Mouse (Mus musculus): ENCODE data around the gene Gm6096.

Gm6096 gene

DNA sequence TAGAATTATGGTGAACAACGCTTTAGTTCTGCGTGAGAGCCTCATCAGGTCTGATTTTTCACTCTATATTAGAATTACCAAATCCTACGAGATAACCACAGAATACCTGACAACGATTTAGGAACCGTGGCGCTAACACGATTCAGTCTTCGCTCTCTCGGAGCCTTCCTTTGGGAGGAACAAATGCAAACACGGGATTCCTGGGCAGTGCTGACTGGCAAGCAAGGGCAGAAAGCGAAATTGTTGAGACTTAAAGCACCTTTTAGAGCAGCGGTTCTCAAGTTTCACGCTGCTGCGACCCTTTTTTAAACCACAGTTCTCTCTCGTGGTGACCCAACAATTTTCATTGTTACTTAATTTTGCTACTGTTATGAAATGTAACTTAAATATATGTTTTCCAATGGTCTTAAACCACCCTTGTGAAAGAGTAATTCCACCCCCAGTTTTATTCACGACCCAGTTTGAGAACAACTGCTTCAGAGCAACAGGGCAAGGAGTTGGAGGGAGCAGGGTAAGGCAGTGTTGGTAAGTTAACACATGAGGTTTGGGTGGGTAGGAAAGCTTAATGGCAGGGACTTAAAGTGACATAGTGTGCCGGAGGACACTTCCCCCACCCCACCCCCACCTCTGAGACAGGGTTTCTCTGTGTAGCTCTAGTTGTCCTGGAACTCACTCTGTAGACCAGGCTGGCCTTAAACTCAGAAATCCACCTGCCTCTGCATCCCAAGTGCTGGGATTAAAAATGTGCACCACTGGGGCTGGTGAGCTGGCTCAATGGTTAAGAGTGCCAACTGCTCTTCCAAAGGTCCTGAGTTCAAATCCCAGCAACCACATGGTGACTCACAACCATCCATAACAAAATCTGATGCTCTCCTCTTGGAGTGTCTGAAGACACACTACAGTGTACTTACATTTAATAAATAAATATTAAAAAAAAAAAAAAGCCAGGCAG is 16.0 kb upstream of the Gm6096 start:
- DNase-seq (ENCODE audit: low read depth) = peak; percentile 55

- DNase-seq (ENCODE audit: low read depth) = no peak
Measured at GRCm38 (mm10) chr7:34235602-34236001, 15.2 kb upstream of the Gm6096 start.

DNA sequence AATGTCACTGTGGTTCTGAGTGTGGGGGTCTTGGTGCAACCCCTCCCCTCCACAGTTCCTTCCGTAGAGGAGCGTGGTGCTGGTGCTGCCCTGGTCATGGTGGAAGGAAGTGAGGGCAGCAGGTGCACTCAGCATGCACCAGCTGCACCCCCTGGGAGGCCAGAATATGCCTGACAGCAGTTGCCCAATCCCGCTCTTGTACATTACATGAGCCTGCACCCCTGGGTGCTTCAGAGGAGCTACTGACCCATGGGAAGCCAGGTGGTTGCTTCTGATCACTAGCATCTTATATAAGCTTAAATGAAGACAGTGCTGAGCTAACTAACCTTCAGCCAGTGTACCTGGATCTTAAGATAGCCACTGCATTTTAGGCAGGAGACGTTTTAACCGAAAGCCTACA is 12.8 kb upstream of the Gm6096 start:
- no peak for DNase-seq (ENCODE audit: low read depth)

DNA sequence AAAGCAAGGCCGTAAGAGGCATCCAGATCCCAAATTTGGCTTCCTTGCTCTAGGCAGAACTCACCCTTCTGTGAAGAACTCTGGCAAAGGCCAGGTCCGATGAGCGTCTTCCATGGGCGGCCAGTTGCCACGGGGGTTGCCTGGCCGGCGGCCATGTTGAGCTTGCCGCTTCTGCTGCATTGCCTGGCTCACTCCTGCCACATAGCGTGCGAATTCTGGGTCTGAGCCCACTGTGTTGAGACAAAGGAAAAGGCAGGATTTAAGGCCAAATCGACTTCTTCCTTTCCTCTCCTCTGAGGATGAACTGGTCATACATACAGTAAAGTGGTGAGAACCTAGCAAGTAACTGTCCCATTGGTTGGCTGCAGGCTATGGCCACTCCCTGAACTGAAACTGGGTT is 8.7 kb upstream of the Gm6096 start:
- DNase-seq (ENCODE audit: low read depth) = no peak

DNA sequence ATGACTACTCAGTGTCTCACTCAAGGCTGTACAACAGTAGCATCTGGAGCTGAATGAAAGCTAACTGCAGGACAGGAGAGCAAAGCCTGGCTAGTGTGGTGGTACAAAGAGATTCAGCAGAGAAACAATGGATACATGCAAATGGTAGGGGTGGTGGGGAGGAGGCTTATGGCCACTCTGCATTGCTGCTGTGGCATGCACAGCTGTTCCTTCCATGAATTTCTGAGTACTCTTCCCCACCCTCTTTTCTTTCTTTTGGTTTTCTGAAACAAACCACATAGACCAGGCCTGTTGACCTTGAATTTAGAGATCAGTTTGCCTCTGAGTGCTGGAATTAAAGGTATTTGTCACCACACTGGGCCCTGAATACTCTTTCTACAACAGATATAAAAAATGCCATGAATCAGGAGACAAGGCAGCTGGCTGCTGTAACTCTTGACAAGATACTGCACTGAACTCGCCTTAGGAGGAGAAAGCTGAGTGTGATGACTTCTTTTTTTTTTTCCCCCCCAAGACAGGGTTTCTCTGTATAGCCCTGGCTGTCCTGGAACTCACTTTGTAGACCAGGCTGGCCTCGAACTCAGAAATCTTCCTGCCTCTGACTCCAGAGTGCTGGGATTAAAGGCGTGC is 3.9 kb upstream of the Gm6096 start:
- no peak for DNase-seq (ENCODE audit: low read depth)

DNA sequence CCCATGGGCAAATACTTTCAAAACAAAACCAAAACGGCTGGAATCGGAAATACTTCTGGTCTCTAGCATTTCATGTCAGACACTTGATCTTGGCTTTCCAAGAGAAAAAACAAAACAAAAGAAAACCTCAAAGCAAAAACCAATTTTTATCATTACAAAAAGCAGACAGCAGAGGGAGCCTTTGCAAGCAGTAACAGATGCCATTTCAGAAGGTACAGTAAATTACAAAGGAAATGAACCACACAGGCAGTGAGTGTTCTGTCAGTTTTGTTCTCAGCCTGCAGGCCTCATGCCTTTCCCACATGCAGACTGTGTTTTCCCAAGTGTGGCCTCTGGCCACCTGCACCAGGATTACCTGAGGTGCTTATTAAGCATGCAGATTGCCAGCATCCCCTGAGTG is 1.2 kb downstream of the Gm6096 start:
- DNase-seq (ENCODE audit: low read depth) = peak; percentile 76

- DNase-seq (ENCODE audit: low read depth) = no peak
Measured at GRCm38 (mm10) chr7:34255137-34255536, 4.3 kb downstream of the Gm6096 start.

DNA sequence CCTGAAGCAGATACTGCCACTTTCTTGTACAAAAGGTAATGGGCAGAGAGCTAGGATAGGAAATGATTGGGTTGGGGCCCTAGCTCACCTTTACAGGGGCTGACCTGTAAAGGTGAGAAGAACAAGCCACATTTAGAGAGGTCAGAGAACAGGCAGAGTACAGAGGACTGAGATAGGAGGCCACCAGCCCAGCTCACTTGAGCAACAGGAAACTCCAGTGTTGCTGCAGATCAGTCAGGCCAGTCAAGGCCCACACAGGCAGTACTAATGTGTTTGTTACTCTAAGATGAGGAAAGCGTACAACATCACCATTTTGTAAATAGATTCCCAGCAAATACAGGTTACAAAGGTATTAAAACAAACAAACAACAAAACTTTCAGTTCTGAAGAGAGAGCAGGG is 5.1 kb downstream of the Gm6096 start:
- no peak for DNase-seq (ENCODE audit: low read depth)

- DNase-seq (ENCODE audit: low read depth) = no peak
Measured at GRCm38 (mm10) chr7:34257279-34257678, 6.4 kb downstream of the Gm6096 start.

DNA sequence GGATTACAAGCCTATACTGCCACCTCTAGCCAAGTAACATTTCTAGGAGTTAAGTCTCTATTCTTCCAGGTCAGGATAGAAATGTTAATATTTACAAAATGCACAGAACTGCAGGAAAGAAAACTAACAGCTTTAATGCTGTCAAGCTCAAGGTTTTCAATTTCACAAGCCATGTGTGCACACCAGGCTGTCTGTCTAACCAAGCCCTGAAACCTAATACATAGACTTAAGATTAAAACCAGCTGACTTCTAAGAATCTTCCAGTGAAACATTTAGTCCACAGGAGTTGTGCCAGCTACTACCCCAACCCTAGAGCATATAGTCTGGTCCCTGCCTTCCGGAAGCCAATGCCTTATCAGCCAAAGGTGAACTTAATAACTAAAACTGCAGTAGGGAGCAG is 7.6 kb downstream of the Gm6096 start:
- DNase-seq (ENCODE audit: low read depth) = peak; percentile 36

DNA sequence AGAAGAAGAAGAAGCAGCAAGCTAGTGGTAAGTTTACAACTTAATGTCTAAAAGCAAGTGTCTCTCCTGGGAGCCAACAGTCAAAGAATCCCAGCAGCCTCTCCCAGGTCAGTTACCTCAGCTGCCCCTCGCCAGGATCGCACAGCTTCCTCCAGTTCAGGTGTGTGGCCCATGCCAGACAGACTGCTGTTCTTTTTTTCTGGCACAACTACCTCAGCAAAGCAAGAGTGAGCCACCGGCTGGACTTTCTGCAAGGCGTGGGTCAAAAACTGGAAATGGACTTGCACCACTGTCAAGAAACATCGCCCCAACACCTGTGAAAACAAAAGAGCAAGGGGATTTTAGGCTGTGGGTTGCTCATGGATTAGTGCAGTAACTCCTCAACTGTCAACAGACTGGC is 12.6 kb downstream of the Gm6096 start:
- DNase-seq (ENCODE audit: low read depth) = no peak

DNA sequence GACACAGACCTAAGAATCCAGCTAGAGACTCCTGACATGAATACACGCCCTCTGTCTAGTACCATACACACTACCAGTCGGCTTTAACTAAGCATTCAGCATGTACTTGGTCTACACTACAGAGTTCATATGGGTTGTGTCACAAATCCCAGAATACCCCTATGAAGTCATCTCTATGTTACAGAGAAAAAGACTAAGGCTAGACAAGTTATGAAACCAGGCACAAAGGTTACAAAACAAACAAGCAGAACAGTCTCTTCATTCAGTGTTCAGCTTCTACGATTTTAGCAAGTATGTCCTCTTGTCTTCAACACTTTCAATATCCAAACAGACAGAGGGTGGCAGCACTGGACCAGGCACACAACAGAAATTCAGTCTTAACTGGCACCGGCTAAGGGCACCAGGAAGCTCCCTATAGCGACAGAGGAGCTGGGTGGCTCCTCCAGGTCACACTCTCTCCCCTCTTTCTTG is 15.1 kb downstream of the Gm6096 start:
- peak; percentile 85 for DNase-seq (ENCODE audit: low read depth)

DNA sequence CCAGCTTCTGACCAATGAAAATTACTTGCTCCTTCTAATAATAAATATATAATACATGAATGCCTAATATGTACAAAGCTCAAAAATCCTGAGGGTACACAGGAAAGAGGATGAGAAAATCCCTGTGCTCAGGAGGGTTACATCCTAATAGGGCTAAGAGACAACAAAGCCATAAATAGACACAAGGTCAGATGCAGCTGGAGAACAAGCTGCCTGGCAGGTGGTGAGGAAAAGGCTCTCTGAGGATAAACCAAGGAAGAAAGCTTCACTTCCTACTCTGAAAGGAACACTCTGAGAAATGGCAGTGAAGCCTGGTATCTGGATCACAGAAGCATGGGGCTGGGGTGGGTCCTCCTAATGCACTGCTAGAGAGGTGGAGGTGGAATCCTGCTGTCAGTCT is 15.6 kb downstream of the Gm6096 start:
- no peak for DNase-seq (ENCODE audit: low read depth)

DNA sequence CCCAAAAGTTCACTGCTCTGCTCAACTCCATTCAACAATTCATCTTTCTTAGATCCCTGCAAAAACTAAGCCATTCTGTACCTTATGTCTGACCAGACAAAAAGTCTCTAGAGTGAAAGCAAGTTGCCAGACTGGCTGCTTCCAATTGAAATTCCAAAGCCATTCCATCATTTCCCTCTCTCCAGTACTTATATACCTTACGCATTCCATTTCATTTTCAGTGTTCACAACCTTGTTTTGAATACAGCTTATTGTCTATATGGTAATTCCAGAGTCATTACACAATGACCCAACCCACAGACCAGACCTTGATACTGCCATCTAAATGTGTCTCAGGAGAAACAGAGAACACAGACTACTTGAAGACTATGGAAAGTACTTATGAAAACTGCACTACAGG is 17.6 kb downstream of the Gm6096 start:
- DNase-seq (ENCODE audit: low read depth) = peak; percentile 32

GRCm38 (mm10) chr7:34272465-34272864 is 21.6 kb downstream of the Gm6096 start:
- DNase-seq (ENCODE audit: low read depth) = no peak

DNA sequence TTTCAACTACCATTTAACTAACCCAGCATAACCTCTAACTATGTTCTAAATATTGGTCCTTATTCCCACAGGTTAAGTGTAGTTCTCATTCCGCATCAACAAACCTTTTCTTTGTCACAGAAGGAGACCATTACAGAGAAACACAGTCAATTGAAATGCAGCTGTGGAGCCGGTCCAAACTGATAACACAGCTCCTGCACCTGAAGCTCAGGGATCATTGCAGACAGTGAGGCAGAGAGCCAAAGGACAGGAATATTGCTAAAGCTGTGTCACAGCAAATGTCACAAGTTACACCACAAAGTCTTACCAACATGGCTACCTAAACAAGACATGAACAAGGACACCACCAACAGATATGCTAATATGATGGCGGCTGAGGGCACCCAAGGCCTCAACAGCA is 25.2 kb downstream of the Gm6096 start:
- DNase-seq (ENCODE audit: low read depth) = no peak

DNA sequence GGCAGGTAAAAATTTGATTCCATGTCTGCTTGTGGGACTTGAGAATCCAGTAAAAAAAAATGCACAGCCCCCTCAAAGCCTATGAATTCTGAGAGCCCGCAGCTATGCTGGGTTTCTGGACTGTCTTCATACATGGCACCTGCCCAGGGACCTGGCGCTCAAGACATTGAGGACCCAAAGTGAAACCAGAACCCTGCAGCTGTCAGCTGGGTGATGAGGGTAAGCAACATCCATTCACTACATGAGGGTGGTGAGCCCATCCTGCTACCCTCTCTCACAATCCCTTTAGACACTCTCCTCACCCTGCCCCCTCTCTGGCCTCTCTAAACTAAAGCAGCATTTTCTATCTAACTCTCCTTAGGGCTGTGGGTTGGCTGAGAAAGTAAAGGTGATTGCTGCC is 26.8 kb downstream of the Gm6096 start:
- no peak for DNase-seq (ENCODE audit: low read depth)

GRCm38 (mm10) chr7:34290450-34291151 is 39.8 kb downstream of the Gm6096 start:
- DNase-seq (ENCODE audit: low read depth) = no peak

DNA sequence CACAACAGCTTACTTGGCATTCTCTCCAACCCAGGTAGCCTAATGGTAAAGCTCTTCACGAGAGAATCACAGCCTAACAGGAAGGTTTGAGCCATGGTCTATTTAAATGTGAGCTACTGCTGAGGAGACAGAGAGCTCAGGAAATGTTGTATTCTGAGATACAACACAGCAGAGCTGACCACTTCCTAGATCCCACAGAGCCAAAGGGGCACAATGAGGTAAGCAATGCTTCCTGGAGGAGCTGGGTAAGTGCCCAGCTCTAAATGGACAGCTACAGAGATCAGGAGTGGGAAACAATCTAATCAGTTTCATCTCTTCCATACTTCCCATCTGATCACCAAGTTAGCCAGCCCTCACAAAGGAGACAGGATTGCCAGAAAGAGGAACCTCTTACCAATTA is 40.4 kb downstream of the Gm6096 start:
- no peak for DNase-seq (ENCODE audit: low read depth)

- no peak for DNase-seq (ENCODE audit: low read depth)
Measured at GRCm38 (mm10) chr7:34292633-34293032, 41.8 kb downstream of the Gm6096 start.

DNA sequence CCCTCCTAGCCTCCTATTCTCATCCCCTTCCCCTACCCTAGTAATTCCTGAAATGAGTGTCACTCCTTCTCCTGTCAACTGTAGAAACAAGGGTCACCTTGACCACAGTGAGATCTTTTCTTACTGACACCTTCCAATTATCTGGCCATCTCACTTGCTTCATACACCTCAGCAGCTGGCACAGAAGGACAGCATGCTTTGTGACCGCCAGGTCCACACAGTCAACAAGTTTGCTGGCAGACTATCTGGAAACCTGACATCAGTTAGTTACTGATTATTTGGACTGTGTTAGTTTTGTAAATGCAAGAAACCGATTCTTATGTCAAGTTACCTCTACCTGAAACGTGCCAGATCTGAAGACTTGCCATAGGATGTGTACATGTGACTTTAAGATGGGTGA is 45.3 kb downstream of the Gm6096 start:
- no peak for DNase-seq (ENCODE audit: low read depth)

GRCm38 (mm10) chr7:34298818-34299217 is 48.0 kb downstream of the Gm6096 start:
- no peak for DNase-seq (ENCODE audit: low read depth)

Measured in NIH3T3 (cell line).